Mouse (Mus musculus) gastrocnemius, adult 18-20 months (tissue): ENCODE data around the gene Gm13275. TPM values are rescaled to one million over a fixed set of nuclear protein-coding genes. Genes with fewer than 3 reads are reported as not detected.
"Not testable (repeated sequence)": the region's sequence is repeated elsewhere in the genome, so short reads cannot be mapped to it uniquely, and the experiment has no call there.

Experiments
- DNase-seq: peaks from one replicate; pipeline ENCODE4 v3.0.0; 2021; ENCODE audit warnings: low spot score
- total RNA-seq, 2 experiments: library from RNA; stranded (reverse); gene quantifications; 2 replicates each; pipeline ENCODE4 v1.2.3; 2021

The Gm13275 gene
- total RNA-seq, 2 experiments from 2014 or later = not detected

DNA sequence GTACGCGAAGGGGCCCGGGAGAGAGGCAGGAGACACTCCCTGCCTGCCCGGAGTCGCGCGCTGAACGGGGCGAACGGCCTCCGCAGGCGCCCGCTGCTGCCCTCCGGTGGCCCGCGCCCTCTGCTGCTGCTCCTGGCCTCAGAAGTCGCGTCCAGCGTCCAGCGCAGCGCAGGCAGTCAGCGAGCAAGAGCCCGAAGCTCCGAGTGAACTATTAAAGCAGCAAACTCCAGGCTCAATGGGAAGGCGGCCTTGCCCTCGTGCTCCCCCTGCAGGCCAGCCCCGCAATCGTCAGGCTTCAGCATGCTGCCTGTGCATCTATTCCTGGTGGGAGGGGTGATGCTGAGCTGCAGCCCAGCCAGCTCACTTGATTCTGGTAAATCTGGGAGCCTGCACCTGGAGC lies 2.8 kb downstream of the Gm13275 start, which contains the start of gene Gm13279:
Gene Gm13279, plus strand, starts transcription at position 301 of the 400 bp plus-strand sequence.
- not testable (repeated sequence) for DNase-seq

DNA sequence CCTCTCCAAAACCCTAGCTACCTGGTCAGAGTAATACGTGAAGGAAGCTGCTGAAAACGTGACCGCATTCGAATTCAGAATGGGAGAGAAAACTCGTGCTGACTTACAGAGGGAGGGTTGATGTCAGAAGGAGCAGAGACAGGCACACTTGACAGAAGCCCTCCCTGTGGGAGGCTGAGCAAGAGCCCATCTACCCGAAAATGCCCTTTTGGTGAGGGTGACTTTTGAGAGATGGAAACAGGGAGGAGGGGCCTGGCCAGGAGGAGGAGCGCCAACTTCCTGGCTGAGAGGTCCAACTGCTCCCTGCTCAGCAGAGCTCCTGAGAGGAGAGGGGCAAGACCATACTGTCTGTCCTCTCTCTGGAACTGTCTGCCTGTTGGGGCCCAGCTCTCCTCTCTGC lies 5.1 kb downstream of the Gm13275 start, which contains the start of gene Gm13285:
Gene Gm13285, plus strand, starts transcription at position 301 of the 400 bp plus-strand sequence.
- DNase-seq = not testable (repeated sequence)

DNA sequence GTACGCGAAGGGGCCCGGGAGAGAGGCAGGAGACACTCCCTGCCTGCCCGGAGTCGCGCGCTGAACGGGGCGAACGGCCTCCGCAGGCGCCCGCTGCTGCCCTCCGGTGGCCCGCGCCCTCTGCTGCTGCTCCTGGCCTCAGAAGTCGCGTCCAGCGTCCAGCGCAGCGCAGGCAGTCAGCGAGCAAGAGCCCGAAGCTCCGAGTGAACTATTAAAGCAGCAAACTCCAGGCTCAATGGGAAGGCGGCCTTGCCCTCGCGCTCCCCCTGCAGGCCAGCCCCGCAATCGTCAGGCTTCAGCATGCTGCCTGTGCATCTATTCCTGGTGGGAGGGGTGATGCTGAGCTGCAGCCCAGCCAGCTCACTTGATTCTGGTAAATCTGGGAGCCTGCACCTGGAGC lies 8.7 kb downstream of the Gm13275 start, which contains the start of gene Gm13287:
Gene Gm13287, plus strand, starts transcription at position 301 of the 400 bp plus-strand sequence.
- not testable (repeated sequence) for DNase-seq

DNA sequence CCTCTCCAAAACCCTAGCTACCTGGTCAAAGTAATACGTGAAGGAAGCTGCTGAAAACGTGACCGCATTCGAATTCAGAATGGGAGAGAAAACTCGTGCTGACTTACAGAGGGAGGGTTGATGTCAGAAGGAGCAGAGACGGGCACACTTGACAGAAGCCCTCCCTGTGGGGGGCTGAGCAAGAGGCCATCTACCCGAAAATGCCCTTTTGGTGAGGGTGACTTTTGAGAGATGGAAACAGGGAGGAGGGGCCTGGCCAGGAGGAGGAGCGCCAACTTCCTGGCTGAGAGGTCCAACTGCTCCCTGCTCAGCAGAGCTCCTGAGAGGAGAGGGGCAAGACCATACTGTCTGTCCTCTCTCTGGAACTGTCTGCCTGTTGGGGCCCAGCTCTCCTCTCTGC lies 10.9 kb downstream of the Gm13275 start, which contains the start of gene Gm13288:
Gene Gm13288, plus strand, starts transcription at position 301 of the 400 bp plus-strand sequence.
- not testable (repeated sequence) for DNase-seq

DNA sequence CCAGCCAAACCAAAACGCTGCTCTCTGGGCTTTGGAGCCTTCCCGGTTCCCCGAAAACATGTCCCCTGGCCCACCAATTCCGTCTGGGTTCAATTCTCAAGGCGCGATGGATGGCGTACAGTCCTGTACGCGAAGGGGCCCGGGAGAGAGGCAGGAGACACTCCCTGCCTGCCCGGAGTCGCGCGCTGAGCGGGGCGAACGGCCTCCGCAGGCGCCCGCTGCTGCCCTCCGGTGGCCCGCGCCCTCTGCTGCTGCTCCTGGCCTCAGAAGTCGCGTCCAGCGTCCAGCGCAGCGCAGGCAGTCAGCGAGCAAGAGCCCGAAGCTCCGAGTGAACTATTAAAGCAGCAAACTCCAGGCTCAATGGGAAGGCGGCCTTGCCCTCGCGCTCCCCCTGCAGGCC lies 11.5 kb downstream of the Gm13275 start:
- DNase-seq = peak; percentile 5

DNA sequence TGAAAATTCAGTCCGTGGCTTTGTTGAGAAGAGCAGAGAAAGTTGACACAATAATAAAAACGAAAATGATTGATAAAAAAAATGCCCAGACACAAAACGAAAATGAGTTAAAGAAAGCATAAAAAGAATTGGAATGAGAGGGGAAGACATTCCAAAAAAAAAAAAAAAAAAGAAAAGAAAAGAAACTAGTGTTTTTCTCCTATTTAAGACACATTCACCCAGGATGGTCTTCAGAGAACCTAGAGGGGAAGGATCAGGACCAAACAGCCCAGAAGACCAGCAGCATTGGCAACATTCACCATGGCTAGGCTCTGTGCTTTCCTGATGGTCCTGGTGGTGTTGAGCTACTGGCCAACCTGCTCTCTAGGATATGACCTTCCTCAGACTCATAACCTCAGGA lies 21.6 kb downstream of the Gm13275 start, which contains the start of gene Ifna7:
Gene Ifna7, plus strand, starts transcription at position 301 of the 400 bp plus-strand sequence.
- no peak for DNase-seq

DNA sequence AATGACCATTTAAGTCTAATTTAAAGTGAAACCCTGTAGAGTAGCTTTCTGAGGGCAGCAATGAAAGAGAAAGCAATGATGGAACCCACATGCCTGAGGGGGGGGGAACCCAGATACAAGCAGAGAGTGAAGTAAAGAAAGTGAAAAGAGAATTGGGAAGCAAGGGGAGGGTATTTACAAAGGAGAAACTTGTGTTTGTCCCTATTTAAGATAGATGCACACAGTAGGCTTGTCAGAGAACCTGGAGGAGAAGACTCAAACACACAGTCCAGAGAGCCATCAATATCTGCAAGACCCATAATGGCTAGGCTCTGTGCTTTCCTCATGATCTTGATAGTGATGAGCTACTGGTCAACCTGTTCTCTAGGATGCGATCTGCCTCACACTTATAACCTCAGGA lies 25.4 kb downstream of the Gm13275 start, which contains the start of gene Ifna11:
Gene Ifna11, plus strand, starts transcription at position 301 of the 400 bp plus-strand sequence.
- DNase-seq = no peak

DNA sequence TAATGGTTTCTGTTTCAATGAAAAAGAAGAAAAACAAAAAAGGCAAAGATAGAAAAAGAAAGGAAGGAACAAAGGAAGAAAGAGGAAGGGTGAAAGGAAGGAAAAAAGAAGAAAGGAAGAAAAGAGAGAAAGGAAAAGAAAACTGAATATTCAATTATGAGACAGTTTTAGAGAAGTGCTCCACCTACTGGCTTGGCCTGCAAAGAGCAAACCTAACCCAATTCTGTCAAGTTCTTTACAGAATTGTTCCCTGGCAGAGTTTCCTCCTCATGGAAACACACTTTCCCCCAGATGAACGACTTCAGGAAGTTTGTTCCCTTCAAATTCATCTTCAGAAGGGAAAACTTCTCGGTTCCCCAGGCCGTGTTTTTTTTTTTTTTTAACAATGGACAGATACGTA lies 28.7 kb downstream of the Gm13275 start:
- DNase-seq = no peak

DNA sequence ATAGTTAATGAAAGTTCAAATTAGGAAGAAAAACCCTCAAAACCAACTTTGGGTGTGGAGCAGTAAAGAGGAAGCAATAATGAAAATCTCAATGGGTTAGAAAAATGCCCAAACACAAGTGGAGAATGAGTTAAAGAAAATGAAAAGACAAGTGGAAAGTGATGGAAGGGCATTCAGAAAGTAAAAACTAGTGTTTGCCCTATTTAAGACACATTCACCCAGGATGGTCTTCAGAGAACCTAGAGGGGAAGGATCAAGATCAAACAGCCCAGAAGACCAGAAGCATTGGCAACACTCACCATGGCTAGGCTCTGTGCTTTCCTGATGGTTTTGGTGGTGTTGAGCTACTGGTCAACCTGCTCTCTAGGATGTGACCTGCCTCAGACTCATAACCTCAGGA lies 32.8 kb downstream of the Gm13275 start, which contains the start of gene Ifna6:
Gene Ifna6, plus strand, starts transcription at position 301 of the 400 bp plus-strand sequence.
- not testable (repeated sequence) for DNase-seq

DNA sequence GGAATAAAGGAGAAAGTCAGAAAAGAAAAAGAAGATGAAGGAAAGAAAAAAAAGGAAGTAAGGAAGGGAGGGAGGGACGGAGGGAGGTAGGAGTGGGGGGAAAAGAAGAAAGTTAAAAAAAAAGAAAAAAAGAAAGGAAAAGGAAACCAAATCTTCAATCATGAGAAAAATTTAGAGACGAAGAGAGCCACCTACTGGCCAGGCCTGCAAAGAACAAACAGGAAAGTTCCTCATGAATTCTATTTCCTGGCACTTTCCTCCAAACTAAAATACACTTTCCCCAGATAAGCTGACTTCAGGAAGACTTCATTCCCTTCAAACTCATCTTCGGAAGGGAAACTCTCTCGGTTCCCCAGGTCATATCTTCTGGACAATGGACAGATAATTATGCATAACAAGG lies 36.2 kb downstream of the Gm13275 start:
- DNase-seq = peak; percentile 4

DNA sequence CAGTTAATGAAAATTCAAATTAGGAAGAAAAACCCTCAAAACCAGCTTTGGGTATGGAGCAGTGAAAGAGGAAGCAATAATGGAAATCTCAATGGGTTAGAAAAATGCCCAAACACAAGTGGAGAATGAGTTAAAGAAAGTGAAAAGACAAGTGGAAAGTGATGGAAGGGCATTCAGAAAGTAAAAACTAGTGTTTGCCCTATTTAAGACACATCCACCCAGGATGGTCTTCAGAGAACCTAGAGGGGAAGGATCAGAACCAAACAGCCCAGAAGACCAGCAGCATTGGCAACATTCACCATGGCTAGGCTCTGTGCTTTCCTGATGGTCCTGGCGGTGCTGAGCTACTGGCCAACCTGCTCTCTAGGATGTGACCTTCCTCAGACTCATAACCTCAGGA lies 40.9 kb downstream of the Gm13275 start, which contains the start of gene Ifna5:
Gene Ifna5, plus strand, starts transcription at position 301 of the 400 bp plus-strand sequence.
- not testable (repeated sequence) for DNase-seq

DNA sequence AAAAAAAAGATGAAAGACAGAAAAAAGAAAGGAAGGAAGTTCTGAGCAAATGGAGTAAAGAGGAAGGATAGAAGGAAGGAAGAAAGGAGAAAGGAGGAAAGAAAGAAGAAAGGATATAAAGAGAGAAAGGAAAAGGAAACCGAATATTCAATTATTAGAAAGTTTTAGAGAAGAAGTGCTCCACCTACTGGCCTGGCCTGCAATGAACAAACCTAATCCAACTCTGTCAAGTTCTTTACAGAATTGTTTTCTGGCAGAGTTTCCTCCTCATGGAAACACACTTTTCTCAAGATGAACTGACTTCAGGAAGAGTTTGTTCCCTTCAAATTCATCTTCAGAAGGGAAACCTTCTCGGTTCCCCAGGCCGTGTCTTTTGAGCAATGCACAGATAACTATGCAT lies 44.5 kb downstream of the Gm13275 start:
- DNase-seq = no peak

DNA sequence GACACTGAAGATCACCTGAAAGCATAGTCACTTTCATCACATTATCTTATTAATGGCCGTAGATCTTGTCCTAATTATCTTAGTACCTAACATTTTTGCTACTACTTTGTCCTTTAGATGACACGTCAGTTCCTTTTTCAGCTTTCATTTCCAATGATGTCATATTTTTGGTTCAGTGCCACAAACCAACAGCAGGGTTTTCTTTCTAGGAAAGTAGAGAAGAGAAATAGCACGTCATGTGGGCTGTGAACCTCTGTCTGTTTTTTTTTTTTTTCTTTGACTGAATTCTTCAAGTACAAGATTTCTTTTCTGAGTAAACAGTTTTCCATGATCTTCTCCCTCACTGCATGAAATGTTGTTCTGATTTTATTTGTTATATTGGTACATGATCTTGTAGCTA lies 45.8 kb downstream of the Gm13275 start:
- DNase-seq = no peak

DNA sequence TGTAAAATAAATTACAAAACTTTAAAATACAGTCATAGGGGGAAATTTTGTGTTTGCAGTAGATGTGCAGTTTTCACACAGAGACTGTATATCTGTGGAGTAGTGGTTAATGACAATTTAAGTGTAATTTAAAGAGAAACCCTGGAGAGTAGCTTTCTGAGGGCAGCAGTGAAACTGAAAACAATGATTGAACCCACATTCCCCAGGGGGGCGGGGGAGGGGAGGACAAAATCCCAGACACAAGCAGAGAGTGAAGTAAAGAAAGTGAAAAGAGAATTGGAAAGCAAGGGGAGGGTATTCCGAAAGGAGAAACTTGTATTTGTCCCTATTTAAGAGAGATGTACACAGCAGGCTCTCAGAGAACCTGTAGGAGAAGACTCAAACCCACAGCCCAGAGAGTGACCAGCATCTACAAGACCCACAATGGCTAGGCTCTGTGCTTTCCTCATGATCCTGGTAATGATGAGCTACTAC lies 47.2 kb downstream of the Gm13275 start, which contains the start of gene Ifna4:
Gene Ifna4, plus strand, starts transcription at position 424 of the 474 bp plus-strand sequence.
- DNase-seq = no peak

Other genes starting within 250 kb of the Gm13275 start
- not detected for gene Ifna15, start 236.2 kb upstream of the Gm13275 start, total RNA-seq
- not detected for gene Ifna14, start 222.7 kb upstream of the Gm13275 start, total RNA-seq
- gene Ifna9, start 202.1 kb upstream of the Gm13275 start, total RNA-seq = not detected
- gene Ifna12, start 191.1 kb upstream of the Gm13275 start, total RNA-seq = not detected
- gene C87499, start 160.1 kb upstream of the Gm13275 start, total RNA-seq = not detected
- gene Ifna13, start 150.0 kb upstream of the Gm13275 start, total RNA-seq = not detected
- gene Ifna16, start 117.6 kb upstream of the Gm13275 start, total RNA-seq = not detected
- not detected for gene Ifna2, start 110.6 kb upstream of the Gm13275 start, total RNA-seq
- not detected for gene Ifnab, start 103.1 kb upstream of the Gm13275 start, total RNA-seq
- under 1 TPM in 1 of 2 experiments, not detected in 1; 0.21 TPM for gene Gm26566, start 72.7 kb upstream of the Gm13275 start, total RNA-seq
- 10 to 100 TPM; 50.5 to 62.5 TPM for gene Klhl9, start 72.0 kb upstream of the Gm13275 start, total RNA-seq
- not detected for gene Gm13271, start 39.6 kb upstream of the Gm13275 start, total RNA-seq
- not detected for gene Gm13283, start 34.4 kb upstream of the Gm13275 start, total RNA-seq
- not detected for gene Gm13290, start 20.7 kb upstream of the Gm13275 start, total RNA-seq
- not detected for gene Gm13289, start 17.6 kb upstream of the Gm13275 start, total RNA-seq
- gene Gm13272, start 14.6 kb upstream of the Gm13275 start, total RNA-seq = not detected
- gene Ifnz, start 12.4 kb upstream of the Gm13275 start, total RNA-seq = not detected
- gene Gm13276, start 8.8 kb upstream of the Gm13275 start, total RNA-seq = not detected
- not detected for gene Gm13277, start 5.9 kb upstream of the Gm13275 start, total RNA-seq
- gene Gm13278, start 2.9 kb upstream of the Gm13275 start, total RNA-seq = not detected
- gene Gm13279, start 2.9 kb downstream of the Gm13275 start, total RNA-seq = not detected
- not detected for gene Gm13285, start 5.2 kb downstream of the Gm13275 start, total RNA-seq
- gene Gm13287, start 8.8 kb downstream of the Gm13275 start, total RNA-seq = not detected
- gene Gm13288, start 11.0 kb downstream of the Gm13275 start, total RNA-seq = not detected
- gene Ifna7, start 21.7 kb downstream of the Gm13275 start, total RNA-seq = not detected
- not detected for gene Ifna11, start 25.5 kb downstream of the Gm13275 start, total RNA-seq
- gene Ifna6, start 32.9 kb downstream of the Gm13275 start, total RNA-seq = not detected
- gene Ifna5, start 41.0 kb downstream of the Gm13275 start, total RNA-seq = not detected
- not detected for gene Ifna4, start 47.4 kb downstream of the Gm13275 start, total RNA-seq
- gene Ifna1, start 55.6 kb downstream of the Gm13275 start, total RNA-seq = not detected
- gene Ifne, start 85.7 kb downstream of the Gm13275 start, total RNA-seq = not detected